Mouse (Mus musculus) CD4-positive, CD25-positive, alpha-beta regulatory T cell, adult 2 months (primary cell): ENCODE data around the gene Gm3250.
A peak's percentile ranks its signal among the peaks of the same experiment; 100 is the strongest.
"Not testable (repeated sequence)": the region's sequence is repeated elsewhere in the genome, so short reads cannot be mapped to it uniquely, and the experiment has no call there.

Source experiments
- DNase-seq: peaks from one replicate; pipeline ENCODE4 v3.0.0-alpha.2; 2012; ENCODE audit warnings: low read depth, low spot score

Gm3250 gene

DNA sequence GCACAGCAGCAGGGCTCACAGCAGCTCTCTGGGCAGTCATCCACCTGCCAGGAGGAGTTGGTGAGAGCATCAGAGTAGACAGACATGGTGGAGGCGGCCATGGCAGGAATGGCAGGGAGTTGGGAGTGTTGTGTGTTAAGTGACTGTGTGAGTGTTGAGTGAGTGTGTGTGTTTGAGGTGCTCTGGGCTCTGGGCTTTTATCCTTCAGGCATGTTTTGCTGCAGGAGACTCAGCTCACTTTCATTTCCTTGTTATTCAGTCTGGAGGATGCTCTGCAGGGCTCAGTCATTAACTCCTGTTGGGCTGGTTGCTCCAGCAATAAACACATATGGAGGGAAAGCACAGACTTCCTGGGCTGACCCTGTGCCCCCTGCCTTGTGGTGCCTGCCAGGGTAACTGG is at the start of gene Gm3250:
Gene Gm3250 (minus strand): TSS at position 101 of the 400 bp plus-strand sequence.
- DNase-seq: not testable (repeated sequence)

DNA sequence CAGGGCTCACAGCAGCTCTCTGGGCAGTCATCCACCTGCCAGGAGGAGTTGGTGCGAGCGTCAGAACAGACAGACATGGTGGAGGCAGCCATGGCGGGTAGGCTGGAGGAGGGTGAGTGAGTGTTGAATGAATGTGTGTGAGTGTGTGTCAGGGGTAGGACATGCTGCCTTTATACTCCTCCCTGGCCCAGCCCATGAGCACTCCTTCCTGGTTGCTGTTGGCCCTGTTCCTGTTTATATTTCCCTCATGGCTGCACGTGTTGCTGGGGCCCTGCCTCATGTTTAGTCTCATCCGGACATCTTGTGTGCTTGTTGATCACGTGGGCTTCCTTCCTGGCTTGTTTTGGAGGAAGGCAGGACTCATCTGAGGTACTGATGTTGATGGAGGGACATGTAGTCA is 44.6 kb upstream of the Gm3250 start, which contains the start of gene Krtap10-4:
Gene Krtap10-4 (minus strand): TSS at position 145 of the 400 bp plus-strand sequence.
- no peak for DNase-seq

DNA sequence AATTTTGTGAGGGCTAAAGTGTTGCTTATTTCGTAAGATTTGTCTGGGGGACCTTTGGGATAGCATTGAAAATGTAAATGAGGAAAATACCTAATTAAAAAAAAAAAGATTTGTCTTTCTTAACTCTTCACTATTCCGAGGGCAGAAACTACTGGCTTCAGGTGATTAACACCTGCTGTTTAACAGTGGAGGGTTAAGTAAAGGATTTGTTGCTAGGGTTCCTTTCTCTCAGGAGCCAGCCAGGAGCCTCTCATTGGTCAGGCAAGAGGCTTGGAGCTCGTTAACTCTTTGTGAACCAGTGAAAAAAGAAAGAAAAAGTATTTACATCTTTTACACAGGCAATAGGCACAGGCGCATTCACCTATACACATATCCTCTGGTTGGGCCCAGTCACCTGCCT is 36.9 kb upstream of the Gm3250 start:
- no peak for DNase-seq

DNA sequence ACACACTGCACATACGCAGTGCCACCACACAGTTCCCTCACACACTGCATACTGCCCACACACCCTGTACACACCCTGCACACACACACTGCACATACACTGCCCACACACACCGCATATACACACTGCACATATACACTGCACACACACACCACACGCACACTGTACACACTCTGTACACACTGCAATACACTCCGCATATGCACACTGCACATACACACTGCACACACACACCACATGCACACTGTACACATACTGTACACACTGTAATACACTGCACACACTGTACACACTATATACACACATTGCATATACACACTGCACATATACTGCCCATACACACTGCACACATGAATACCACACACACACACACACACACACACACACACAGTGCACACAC is 36.2 kb upstream of the Gm3250 start:
- no peak for DNase-seq

DNA sequence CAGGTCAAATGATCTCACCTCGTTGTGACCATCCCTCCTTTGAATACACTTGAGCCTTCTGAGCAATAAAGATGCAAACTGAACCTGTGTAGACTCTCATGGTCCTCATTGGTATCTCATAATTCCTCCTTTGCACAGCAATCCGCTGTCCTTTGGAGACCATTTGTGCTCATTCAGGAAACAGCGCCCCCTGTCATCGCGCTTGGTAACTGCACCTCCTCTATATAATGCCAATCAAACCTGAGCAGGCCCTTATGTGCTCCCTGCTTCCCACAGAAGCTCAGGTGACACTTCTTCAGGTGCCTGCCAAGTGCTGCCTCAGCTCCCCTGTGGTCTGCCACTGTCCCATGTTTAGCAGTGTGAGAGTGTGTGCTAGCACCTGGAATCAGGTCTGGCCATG is 33.2 kb upstream of the Gm3250 start:
- peak; percentile 57 for DNase-seq

DNA sequence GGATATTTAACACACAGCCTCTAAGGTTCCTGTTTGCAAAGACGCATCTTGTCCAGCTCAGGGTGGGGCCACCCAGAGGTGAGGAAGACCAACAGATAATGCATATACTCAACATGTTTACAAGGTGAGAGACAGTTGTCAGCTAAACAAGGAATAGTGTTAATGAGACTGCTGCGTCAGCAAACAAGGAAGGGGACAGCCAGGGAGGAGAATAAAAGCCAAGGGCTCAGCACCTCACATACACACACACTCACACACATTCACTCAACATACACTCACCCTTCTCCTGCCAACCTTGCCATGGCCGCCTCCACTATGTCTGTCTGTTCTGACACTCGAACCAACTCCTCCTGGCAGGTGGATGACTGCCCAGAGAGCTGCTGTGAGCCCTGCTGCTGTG is 32.0 kb upstream of the Gm3250 start, which contains the start of gene Gm2696:
Gene Gm2696 (plus strand): TSS at position 301 of the 400 bp plus-strand sequence.
- DNase-seq: no peak

DNA sequence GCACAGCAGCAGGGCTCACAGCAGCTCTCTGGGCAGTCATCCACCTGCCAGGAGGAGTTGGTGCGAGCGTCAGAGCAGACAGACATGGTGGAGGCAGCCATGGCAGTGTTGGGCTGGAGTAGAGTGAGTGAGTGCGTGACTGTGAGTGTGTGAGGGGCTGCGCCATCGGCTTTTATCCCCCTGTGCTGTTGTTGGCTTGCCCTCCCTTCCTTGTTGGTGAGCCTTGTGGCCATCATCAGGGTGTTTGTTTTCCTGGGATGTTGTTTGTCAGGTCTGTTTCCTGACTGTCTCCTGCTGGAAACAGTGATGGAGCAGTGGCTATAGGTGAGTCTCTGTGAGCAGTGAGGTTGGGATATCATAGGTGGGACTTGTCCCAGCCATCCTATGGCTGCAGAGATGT is 29.4 kb upstream of the Gm3250 start, which contains the start of gene Gm9507:
Gene Gm9507 (minus strand): TSS at position 101 of the 400 bp plus-strand sequence.
- no peak for DNase-seq

DNA sequence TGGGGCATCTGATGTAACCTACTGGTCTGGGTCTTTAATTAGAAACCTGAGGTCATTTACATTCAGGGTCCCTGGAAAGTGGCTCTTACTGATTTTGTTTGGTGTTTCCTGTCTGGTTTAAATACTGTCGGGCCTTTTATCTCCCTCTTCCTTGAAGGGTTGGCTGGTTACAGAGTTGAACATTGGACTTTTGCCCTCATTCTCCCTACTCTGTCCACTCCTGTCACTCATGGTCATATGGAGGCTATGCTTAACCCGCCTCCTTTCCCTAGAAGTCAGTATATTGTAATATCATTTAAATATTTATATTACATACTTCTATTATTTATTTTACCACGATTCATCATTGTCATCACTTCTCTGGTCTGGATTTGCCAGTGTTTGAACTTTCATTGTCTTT is 21.8 kb upstream of the Gm3250 start:
- DNase-seq: no peak

DNA sequence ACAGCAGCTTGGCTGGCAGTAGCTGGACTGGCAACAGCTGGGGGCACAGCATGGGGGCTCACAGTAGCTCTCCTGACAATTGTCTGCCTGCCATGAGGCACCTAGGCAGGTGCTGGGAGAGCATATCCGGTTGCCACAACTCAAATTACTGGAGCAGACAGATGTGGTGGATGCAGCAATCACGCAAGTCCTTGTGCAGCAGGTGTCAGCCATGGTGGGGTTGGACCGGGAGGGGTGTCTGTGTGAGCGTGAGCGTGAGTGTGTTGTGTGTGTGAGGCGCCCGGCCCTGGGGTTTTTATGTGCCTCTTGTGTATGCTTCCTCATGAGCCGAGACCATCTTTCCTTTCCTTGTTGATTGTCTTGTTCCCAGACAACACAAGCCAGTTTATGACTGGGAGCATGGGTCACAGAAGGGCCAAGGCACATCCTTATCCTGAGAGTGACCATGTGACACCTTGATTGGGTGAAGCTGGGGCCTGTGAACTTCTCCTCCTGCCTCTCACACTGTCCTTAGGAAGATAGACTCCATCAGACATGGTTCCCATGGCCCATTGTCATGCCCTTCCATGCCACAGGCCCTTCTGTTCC is 16.7 kb upstream of the Gm3250 start, which contains the start of gene Gm19668:
Gene Gm19668 (minus strand): TSS at position 213 of the 588 bp plus-strand sequence.
- DNase-seq: no peak

DNA sequence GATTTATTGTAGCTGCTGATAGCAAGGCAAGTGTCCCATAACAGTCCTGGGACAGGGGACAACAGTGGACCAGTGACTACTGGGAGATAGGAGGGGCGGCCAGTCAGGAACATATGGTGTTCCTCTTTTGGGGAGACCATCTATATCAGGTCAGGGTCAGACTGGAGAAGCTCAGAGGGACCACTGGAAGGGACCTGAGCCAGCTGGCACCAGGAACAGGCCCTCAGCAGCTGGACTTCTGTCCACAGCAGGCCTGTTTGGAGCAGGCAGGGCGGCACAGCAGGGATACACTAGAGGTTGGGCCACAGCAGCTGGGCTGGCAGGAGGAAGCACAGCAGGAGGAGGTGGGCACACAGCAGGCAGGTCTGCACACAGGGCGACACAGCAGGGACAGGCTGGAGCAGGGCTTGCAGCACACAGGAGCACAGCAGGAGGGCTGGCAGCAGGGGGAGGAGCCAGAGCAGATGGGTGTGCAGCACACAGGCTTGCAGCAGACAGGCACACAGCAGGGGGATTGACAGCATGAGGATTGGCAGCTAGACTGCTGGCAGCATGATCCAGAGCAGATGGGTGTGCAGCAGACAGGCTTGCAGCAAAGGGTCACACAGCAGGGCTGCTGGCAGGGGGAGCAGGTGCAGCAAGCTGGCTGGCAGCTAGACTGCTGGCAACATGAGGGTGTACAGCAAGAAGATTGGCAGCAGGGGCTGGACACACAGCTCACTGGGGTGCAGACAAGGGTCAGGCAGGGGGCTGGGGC is 16.0 kb upstream of the Gm3250 start:
- not testable (repeated sequence) for DNase-seq

DNA sequence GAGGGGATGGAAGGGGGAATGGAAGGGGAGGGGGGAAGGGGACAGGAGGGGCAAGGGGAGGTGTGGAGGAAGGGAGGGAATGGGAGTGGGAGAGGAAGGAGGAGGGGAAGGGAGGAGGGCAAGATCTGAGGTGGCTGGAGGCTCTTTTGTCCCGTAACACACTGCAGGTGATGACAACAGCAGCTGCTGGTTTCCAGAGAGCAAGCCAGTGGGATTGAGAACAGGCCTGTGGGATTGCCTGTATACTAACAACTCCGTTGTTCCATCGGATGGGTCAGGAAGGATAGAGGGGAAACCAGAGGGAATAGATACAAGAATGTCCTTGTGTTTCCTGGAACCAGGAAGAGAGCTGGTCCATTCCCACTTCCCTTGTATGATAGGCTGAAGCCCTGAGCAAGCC is 15.3 kb upstream of the Gm3250 start:
- no peak for DNase-seq

DNA sequence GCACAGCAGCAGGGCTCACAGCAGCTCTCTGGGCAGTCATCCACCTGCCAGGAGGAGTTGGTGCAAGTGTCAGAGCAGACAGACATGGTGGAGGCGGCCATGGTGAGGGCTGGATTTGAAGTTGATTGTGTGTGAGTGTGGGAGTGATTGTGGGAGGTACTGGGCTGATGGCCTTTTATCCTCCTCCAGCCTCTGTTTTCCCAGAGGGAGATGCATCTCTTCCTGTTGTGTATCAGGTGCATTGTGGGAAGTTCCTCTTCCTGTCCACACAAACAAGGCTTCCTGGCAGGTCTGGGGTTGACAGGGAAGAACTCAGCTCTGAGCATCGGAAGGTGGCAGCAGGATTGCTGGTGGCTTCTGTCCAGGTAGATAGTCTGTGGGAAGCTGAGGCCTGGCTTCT is 12.6 kb upstream of the Gm3250 start, which contains the start of gene Gm9639:
Gene Gm9639 (minus strand): TSS at position 101 of the 400 bp plus-strand sequence.
- DNase-seq: no peak

DNA sequence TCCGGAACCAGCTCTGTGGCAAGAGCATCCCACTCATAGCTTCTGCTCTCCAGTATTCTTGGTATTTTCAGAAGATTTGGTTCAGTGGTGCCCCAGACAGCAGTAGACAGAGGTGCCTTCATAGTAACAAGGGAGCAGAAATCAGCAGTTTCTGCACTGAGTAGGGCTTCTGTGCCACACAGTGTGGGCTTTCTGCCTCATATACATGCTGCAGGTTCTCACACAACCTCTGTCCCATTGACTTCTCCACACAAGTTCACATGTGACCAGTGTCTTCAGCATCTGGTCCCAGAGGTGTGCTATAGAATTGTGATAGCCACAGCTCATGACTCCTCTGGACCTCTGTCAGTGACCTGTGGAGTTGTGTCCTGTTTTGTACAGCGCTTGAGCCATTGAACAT is 6.3 kb upstream of the Gm3250 start:
- DNase-seq: no peak

DNA sequence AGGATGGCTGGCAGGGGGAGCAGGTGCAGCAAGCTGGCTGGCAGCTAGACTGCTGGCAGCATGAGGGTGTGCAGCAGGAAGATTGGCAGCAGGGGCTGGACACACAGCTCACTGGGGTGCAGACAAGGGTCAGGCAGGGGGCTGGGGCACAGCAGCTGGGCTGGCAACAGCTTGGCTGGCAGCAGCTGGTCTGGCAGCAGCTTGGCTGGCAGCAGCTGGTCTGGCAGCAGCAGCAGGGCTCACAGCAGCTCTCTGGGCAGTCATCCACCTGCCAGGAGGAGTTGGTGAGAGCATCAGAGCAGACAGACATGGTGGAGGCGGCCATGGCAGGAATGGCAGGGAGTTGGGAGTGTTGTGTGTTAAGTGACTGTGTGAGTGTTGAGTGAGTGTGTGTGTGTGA is 5.5 kb upstream of the Gm3250 start, which contains the start of gene Gm7137:
Gene Gm7137 (minus strand): TSS at position 325 of the 400 bp plus-strand sequence.
- DNase-seq: not testable (repeated sequence)

DNA sequence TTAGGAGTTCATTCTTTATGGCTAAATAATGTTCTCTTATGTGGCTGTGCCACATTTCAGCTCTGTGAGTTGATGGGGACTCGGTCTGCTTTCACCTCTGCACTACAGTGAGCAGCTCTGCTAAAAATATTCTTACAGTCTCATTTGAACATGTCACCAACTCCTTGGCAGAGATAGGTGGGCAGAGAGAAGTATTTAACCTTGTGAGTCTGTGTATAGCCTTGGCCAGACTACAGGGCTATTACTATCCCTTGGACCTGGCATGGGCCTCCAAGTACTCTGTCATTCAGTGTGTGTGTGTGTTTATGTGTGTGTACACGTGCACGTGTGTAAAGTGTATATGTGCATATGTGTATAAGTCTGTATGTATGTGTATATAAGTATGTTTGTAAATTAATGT is 1.1 kb upstream of the Gm3250 start:
- DNase-seq: not testable (repeated sequence)

DNA sequence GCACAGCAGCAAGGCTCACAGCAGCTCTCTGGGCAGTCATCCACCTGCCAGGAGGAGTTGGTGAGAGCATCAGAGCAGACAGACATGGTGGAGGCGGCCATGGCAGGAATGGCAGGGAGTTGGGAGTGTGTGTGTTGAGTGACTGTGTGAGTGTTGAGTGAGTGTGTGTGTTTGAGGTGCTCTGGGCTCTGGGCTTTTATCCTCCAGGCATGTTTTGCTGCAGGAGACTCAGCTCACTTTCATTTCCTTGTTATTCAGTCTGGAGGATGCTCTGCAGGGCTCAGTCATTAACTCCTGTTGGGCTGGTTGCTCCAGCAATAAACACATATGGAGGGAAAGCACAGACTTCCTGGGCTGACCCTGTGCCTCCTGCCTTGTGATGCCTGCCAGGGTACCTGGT is 5.5 kb downstream of the Gm3250 start, which contains the start of gene Gm7138:
Gene Gm7138 (minus strand): TSS at position 101 of the 400 bp plus-strand sequence.
- not testable (repeated sequence) for DNase-seq

DNA sequence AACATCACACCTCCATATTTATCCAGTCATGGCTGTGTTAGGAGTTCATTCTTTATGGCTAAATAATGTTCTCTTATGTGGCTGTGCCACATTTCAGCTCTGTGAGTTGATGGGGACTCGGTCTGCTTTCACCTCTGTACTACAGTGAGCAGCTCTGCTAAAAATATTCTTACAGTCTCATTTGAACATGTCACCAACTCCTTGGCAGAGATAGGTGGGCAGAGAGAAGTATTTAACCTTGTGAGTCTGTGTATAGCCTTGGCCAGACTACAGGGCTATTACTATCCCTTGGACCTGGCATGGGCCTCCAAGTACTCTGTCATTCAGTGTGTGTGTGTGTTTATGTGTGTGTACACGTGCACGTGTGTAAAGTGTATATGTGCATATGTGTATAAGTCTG is 10.2 kb downstream of the Gm3250 start:
- not testable (repeated sequence) for DNase-seq

DNA sequence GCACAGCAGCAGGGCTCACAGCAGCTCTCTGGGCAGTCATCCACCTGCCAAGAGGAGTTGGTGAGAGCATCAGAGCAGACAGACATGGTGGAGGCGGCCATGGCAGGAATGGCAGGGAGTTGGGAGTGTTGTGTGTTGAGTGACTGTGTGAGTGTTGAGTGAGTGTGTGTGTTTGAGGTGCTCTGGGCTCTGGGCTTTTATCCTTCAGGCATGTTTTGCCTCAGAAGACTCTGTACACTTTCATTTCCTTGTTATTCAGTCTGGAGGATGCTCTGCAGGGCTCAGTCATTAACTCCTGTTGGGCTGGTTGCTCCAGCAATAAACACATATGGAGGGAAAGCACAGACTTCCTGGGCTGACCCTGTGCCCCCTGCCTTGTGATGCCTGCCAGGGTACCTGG is 11.1 kb downstream of the Gm3250 start, which contains the start of gene Gm3238:
Gene Gm3238 (minus strand): TSS at position 101 of the 400 bp plus-strand sequence.
- DNase-seq: not testable (repeated sequence)

DNA sequence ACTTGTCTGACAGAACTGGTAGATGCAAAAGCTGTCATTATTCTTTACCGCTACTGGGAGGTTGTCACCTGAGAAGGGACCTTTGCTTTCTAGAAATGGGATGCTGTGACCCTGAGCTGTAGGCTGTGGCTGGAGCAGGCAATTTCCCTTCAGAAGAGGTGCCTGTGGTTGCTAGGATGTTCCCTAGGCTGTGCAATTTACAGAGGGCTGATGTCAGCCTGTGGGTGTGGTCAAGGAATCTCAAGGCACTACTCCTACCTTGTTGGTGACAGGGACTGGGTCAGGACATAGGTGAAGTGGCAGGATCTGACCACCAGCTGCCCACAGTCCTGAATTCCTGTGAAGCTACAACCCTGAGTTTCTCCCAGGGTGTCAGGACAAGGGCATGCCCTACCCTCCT is 12.6 kb downstream of the Gm3250 start:
- no peak for DNase-seq

DNA sequence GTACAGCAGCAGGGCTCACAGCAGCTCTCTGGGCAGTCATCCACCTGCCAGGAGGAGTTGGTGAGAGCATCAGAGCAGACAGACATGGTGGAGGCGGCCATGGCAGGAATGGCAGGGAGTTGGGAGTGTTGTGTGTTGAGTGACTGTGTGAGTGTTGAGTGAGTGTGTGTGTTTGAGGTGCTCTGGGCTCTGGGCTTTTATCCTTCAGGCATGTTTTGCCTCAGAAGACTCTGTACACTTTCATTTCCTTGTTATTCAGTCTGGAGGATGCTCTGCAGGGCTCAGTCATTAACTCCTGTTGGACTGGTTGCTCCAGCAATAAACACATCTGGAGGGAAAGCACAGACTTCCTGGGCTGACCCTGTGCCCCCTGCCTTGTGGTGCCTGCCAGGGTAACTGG is 22.8 kb downstream of the Gm3250 start, which contains the start of gene Gm3233:
Gene Gm3233 (minus strand): TSS at position 101 of the 400 bp plus-strand sequence.
- not testable (repeated sequence) for DNase-seq

DNA sequence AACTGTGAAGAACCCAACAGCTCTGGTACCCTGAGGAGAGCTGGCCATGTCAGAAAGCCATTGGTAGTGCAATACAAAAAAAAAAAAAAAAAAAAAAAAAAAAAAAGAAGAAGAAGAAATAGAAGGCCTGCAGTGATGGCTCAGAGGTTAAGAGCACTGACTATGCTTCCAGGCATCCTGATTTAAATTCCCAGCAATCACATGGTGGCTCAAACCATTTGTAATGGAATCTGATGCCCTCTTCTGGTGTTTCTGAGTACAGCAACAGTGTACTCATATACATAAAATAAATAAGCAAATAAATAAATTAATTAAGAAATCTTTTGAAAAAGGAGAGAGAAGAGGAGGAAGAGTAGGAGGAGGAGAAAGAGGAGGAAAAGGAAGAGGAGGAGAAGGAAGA is 28.9 kb downstream of the Gm3250 start:
- DNase-seq: peak; percentile 6

DNA sequence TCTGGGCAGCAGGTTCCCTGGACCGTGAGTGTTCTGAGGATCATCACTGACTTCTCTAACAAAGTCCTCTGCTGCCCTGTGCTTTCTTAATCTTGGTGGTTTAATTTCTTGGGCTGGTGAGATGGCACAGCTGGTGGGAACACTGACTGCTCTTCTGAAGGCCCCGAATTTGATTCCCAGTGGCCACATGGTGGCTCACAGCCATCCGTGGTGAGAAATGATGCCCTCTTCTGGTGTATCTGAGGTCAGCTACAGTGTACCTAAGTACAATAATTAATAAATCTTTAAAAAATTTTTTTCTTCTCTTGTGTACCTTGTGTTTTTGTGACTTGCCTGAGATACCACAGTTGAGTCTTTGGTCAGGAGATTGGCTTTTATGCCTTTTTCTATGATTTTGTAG is 30.0 kb downstream of the Gm3250 start:
- peak; percentile 7 for DNase-seq
